Mouse (Mus musculus) liver, embryonic 14.5 days (tissue): ENCODE measurements at regions not wholly inside any gene's neighbourhood (a gene's known extent, or its start where the extent isn't known, plus 50 kb on each side); places are given as distances from the start of the nearest gene placed in this dataset.

Experiments
- ATAC-seq: fragments of 200-750 bp; cut with Nextera tagmentation; 2 replicates; pipeline ENCODE4 v1.8.0; 2017; ENCODE audit warnings: moderate number of reproducible peaks, mild to moderate bottlenecking, moderate library complexity; ENCODE audit not compliant: insufficient read depth
- DNase-seq, 3 experiments: peaks; one replicate each; pipeline ENCODE4 v3.0.0-alpha.2; 2012 to 2013; ENCODE audit warnings: low read depth in 3 of 3, low spot score in 3 of 3
- H3K27ac ChIP-seq: fragments of 300-500 bp; sonication (generic); 2 replicates; pipeline ENCODE4 v1.5.1; 2014; ENCODE audit warnings: moderate library complexity, mild to moderate bottlenecking, control low read depth, inconsistent platforms
- H3K27me3 ChIP-seq: fragments of 300-500 bp; sonication (generic); 2 replicates; pipeline ENCODE4 v1.6.1; 2014; ENCODE audit warnings: mild to moderate bottlenecking, low read length, moderate library complexity; ENCODE audit not compliant: control insufficient read depth, insufficient read depth
- H3K36me3 ChIP-seq: fragments of 300-500 bp; sonication (generic); replicated peaks from 2 replicates; pipeline ENCODE4 v1.6.1; 2014; ENCODE audit warnings: low read depth; ENCODE audit not compliant: control insufficient read depth, insufficient read depth
- H3K4me1 ChIP-seq, 2 experiments: fragments of 200-500 bp in 1 of 2; fragments of 300-500 bp in 1 of 2; sonication (generic) in 1 of 2; replicated peaks; 2 replicates each; pipeline ENCODE4 v1.6.1; 2012 to 2014; ENCODE audit warnings: antibody characterized with exemption in 1 of 2, inconsistent platforms in 1 of 2, low read length in 1 of 2; ENCODE audit not compliant: control insufficient read depth in 2 of 2, insufficient read depth in 2 of 2
- H3K4me2 ChIP-seq: fragments of 300-500 bp; sonication (generic); 2 replicates; pipeline ENCODE4 v1.6.1; 2014; ENCODE audit warnings: low read depth, mild to moderate bottlenecking, control low read depth, moderate library complexity
- H3K4me3 ChIP-seq, 2 experiments: fragments of 200-500 bp in 1 of 2; fragments of 300-500 bp in 1 of 2; sonication (generic) in 1 of 2; 2 replicates each; pipeline ENCODE4 v1.5.1; 2012 to 2014; ENCODE audit warnings: low read depth in 2 of 2, low read length in 2 of 2, mild to moderate bottlenecking in 2 of 2, control low read depth in 1 of 2, inconsistent platforms in 1 of 2, moderate library complexity in 1 of 2; ENCODE audit not compliant: insufficient read depth in 1 of 2
- H3K9ac ChIP-seq: fragments of 300-500 bp; sonication (generic); replicated peaks from 2 replicates; pipeline ENCODE4 v1.6.1; 2014; ENCODE audit warnings: mild to moderate bottlenecking, control low read depth, moderate library complexity
- H3K9me3 ChIP-seq: fragments of 300-500 bp; sonication (generic); 2 replicates; pipeline ENCODE4 v1.6.1; 2016; ENCODE audit warnings: low read length, mixed read lengths; ENCODE audit not compliant: control insufficient read depth
- CTCF ChIP-seq: IDR thresholded peaks from 2 replicates; pipeline ENCODE4 v1.5.1; 2016; ENCODE audit warnings: antibody characterized with exemption, low read depth, control low read depth
- EP300 ChIP-seq: IDR thresholded peaks from 2 replicates; pipeline ENCODE4 v1.6.1; 2016; ENCODE audit warnings: antibody characterized with exemption, low read depth
- WGBS: fragments of 180-500 bp; shearing (Covaris S2); extraction: QIAGEN DNeasy Blood & Tissue Kit; methylation state at CpG from one replicate; pipeline ENCODE4 v1.1.7; 2014; ENCODE audit not compliant: insufficient replicate concordance; 5-methylcytosine and 5-hydroxymethylcytosine counted together

DNA sequence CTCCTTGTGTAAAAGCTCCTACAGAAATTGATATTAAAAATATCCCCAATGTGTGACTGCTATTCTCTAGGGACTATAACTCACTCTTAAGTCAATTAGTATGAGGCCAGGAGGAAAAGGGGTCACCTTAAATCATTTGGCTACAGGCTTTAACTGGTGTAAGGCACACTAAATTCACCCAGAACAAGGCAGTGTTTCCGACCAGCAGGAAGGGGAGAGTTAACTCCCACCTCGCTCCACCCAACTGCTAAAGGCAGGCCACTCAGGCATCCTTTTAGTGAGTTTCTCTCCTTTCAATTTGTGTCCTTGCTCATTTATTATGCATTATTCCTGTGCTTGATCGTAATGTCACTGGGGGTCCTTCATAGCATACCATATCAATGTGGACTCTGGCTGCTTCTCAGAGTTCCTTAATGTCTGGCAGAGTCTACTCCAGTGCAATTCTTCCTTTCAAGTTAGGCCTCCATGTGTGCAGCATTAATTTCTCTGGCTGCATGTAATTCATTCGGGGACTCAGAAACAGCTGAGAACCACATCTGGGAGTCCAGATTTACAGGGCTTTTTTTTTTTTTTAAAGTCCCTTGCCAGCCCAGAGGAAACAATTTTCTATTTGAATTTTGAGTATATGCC is 133.8 kb downstream of the Gm10192 start:
- no peak for DNase-seq

DNA sequence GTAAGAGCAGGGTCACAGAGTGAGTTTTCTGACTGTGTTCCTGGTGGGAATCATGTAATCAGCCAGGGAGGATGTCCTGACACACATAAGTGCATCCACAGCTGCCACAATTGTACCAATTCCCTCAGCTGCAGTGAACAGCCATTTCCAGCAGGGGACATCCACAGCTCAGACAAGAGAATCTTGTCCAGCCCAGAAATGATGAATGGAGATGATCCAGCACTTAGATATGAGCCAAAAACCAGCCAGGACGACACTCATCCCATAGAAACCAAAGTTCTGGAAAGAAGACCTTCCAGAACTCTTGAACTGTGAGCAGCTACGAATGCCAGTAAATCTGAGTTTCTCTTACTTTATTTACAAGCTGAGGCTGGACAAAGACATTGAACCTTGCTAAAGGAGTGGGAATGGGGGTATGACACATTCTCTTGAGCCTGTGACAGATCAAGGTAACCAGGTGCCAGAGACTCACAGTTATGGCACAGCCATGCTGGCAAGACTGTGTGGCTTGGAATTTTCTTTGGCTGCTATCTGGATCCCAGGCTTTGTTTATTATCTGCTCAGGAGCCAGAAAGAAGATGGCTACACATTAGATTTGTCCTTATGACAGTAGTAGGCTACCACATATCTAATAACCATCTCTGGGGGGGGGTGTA is 145.1 kb downstream of the Gm10192 start:
- Histone ChIP-seq H3K9me3 (no peaks in the 10 kb centered on the region), H3K4me3 (no peak overlapping the region), H3K9ac (no peak overlapping the region), H3K4me2 (no peak overlapping the region), H3K36me3 (no peaks in the 10 kb centered on the region), H3K4me1 (no peaks in the 10 kb centered on the region), H3K27me3 (no peaks in the 10 kb centered on the region), H3K27ac (no peak overlapping the region)
- 27% methylated on average over 2 of the region's 2 CpGs for WGBS
- peak; percentile 55 for TF ChIP-seq CTCF
- TF ChIP-seq EP300: no peak
- ATAC-seq (no peak), DNase-seq (no peak)

More for the DNA sequence above, 133.8 kb downstream of the Gm10192 start:
- no peak overlapping the region for H3K4me2 ChIP-seq
- ATAC-seq: no peak
- 54% methylated on average over 4 of the region's 4 CpGs for WGBS
- H3K9ac ChIP-seq: no peak overlapping the region
- H3K27ac ChIP-seq: no peak overlapping the region
- H3K36me3 ChIP-seq: no peaks in the 10 kb centered on the region
- no peaks in the 10 kb centered on the region for H3K4me1 ChIP-seq
- H3K4me3 ChIP-seq: no peak overlapping the region
- H3K9me3 ChIP-seq: no peaks in the 10 kb centered on the region
- no peaks in the 10 kb centered on the region for H3K27me3 ChIP-seq
- no peak for TF ChIP-seq CTCF
- no peak for TF ChIP-seq EP300

DNA sequence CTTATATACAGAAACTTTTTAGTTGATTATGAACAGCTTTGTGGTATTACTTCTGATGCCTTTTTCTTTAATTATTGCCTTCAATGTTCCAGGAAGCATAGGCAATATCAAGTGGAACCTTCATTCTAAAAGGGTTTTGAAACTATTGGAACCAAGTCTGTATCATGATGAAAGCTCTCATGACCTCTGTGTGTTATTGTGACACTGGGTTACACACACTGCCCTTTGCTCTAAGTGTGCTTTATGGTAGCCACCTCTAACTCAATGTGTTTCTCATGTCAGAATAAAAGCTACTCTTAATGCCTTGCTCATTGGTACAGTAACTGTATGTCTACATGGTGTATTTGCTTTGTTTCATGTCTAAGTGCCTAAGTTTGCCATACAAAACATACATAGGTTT is 154.0 kb downstream of the Gm10192 start:
- Histone ChIP-seq H3K4me3 (no peak overlapping the region), H3K27me3 (no peaks in the 10 kb centered on the region), H3K4me2 (no peak overlapping the region), H3K9me3 (no peaks in the 10 kb centered on the region), H3K36me3 (no peaks in the 10 kb centered on the region), H3K4me1 (no peaks in the 10 kb centered on the region), H3K9ac (no peak overlapping the region), H3K27ac (no peak overlapping the region)
- ATAC-seq (no peak), DNase-seq (no peak)
- TF ChIP-seq EP300 (no peak), CTCF (no peak)

DNA sequence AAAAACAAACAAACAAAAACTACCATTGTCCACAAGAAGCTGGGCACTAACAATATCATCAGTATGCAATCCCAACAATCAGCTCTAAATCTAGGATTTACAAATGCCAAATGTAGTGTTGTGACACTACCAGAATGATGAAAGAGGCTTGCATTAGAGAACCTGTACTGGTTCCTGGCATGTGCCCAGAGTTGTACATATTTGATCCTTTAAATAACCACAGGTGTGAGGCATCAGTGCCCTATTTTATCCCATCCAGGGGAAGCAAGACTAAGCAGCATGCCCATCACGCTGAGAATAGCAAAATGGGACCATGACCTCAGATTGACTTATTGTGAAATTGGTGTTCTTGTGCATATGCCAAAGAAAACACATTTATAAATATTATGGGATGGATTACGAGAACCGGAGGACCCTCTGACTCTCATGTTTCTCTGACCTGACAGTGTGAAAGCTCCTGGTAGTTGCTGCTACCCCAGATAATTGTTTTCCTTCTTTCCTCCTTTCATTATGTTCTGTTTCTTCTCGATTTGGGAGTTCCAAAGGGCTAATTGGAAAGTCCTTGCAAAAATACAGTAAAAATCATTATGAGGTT is 157.4 kb downstream of the Gm10192 start:
- 50% methylated on average over 4 of the region's 4 CpGs for WGBS
- no peak overlapping the region for H3K27ac ChIP-seq
- no peaks in the 10 kb centered on the region for H3K36me3 ChIP-seq
- no peaks in the 10 kb centered on the region for H3K9me3 ChIP-seq
- no peak overlapping the region for H3K4me2 ChIP-seq
- DNase-seq (no peak), ATAC-seq (no peak)
- H3K9ac ChIP-seq: no peak overlapping the region
- H3K4me3 ChIP-seq: no peak overlapping the region
- H3K27me3 ChIP-seq: no peaks in the 10 kb centered on the region
- TF ChIP-seq CTCF (no peak), EP300 (no peak)
- no peaks in the 10 kb centered on the region for H3K4me1 ChIP-seq

DNA sequence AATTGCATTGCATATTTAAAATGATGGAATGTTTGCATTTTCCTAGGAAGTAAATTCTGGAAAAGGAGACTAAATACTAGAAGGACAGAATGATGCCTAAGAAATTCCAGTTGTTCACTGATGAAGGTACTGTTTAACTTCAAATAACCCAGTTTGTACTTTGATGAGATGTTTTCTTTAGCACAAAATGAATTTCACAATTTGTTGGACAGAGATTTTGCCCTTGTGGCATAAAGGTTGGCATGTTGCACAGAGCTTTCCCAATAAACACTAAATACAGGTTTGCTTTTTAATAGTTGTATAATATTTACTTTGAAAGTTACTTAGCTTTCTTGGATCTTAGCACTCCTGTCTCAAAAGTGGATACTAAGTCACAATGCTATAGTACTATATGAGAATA is 181.6 kb downstream of the Gm10192 start:
- no peak overlapping the region for H3K4me3 ChIP-seq
- DNase-seq (no peak), ATAC-seq (no peak)
- H3K27me3 ChIP-seq: no peaks in the 10 kb centered on the region
- H3K36me3 ChIP-seq: no peaks in the 10 kb centered on the region
- H3K27ac ChIP-seq: no peak overlapping the region
- H3K9ac ChIP-seq: no peak overlapping the region
- no peaks in the 10 kb centered on the region for H3K4me1 ChIP-seq
- no peak for TF ChIP-seq CTCF
- TF ChIP-seq EP300: no peak
- no peak overlapping the region for H3K4me2 ChIP-seq
- no peaks in the 10 kb centered on the region for H3K9me3 ChIP-seq
